Mouse (Mus musculus): ENCODE data around the gene Fdx1l. TPM values are rescaled to one million over a fixed set of nuclear protein-coding genes. Genes with fewer than 3 reads are reported as not detected.

The Fdx1l gene
- total RNA-seq (2017), result 23.7 to 31.1 TPM (median 24.5 TPM) in 3 replicates

DNA sequence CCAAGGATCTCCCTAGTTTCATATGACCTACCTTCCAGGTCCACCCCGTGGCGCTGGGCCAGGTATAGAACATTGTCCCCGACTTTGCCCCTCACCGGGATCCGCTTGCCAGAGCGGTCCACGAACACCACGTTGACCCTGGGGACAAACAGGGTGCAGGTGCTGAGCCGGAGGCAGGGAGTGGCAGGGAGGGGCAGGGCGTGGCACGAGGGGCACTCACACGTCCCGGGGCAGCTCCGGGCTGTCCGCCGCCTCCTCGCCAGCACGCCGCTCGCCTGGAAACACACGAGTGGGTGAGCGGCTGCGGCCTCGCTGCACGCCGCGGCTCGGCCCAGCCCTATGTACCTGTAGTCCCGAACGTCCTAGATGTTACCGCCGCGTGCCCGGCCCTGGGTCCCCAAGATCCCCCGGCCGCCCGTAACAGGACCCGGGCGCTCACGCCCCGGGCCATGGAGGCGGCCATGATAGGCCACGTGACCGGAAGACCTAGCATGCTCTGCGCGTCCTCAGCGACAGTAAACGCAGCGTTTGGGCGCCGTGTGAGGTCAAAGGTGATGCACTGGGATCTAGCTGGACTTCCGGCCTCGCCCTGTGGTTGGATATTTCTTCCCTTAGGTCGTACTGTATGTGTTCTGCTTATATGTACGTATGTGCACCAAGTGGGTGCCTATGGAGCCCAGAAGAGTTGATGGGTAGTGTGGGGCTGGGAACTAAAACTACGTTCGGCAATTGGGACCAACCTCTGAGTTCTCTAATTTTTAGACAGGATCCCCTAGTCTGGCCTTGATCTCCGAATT, at the start of gene Fdx1l, which contains the start of gene Gm49373:
Gene Fdx1l, minus strand, starts transcription at position 571 of the 797 bp plus-strand sequence.
Gene Gm49373, minus strand, starts transcription at position 53 of the 797 bp plus-strand sequence.
- ATAC-seq (replicated peaks; ENCODE audit: insufficient number of reproducible peaks, low FRiP score, low TSS enrichment, poor library complexity, severe bottlenecking), result peak; percentile 97

DNA sequence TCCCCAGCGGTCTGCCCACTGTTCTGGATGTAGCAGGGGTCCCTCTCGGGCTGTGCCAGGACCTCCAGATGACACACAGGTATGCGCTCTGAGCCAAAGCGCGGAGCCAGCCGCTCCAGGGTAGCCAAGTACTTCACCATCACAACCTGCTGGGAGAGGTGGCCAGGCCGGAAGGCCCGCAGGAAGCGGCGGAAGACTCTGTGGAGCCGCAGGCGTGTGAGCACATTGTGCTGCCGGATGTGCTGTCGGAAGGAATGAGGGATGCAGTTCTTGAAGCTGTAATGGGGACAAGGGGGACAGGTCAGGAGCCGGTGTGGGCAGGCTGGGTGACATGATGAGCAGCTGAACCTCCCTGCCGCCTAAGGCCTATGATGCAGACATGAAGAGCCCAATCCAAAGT, 48.1 kb upstream of the Fdx1l start:
- no peak for ATAC-seq (replicated peaks; ENCODE audit: insufficient number of reproducible peaks, low FRiP score, low TSS enrichment, poor library complexity, severe bottlenecking)

DNA sequence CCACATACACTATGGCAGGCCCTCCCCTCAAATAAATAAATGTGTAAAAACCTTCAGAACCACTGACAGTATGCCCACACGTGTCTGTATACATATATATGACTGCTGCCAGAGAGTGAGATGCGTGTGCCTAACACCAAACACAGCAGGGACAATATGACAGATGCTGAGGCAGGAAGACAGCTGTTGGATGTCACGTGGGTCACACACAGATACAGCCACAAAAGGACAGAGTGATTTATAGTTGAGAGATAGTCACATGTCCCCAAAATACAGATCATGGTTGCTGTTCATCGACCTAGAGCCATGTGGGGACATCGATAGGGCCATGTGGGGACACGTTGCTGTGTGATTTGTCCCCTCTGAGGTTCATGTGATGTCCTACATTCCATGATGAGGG, 43.7 kb upstream of the Fdx1l start:
- no peak for ATAC-seq (replicated peaks; ENCODE audit: insufficient number of reproducible peaks, low FRiP score, low TSS enrichment, poor library complexity, severe bottlenecking)

DNA sequence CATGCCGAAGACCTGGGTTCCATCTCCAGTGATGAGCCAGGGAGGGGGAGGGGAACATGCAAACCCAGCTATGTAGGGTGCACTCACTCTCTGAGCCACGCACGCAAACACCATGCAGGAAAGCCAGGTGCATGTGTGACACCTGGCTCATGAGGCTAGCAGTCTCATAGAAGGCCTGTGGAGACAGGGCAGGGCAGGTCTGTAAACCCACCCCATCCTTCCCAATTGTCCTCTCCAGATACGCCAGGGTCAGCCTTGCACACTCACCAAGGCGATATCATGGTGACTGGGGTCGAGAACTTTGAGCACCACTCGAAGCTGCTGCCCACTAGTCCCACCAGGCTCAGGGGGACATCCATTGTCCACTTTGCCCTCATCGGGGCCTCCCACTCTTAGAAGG, 41.7 kb upstream of the Fdx1l start:
- ATAC-seq (replicated peaks; ENCODE audit: insufficient number of reproducible peaks, low FRiP score, low TSS enrichment, poor library complexity, severe bottlenecking), result no peak

DNA sequence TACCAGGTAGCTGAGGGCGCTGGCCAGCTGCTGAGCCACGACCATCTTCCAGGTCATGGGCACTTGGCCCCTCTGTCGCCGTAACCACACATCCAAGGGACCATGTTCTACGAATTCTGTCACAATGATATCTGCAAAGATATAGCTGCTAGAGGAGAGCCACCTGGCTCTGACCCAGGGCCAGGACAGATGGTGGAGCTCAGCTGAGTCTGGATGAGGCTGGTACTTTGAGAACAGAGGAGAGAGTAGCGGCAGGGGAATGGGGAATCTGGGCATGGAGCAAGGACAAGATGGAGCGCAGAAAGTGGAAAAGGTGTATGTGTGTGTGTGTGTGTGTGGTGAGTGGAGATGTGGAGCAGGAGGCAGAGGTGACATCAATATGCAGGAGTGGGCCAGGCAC, 40.8 kb upstream of the Fdx1l start:
- no peak for ATAC-seq (replicated peaks; ENCODE audit: insufficient number of reproducible peaks, low FRiP score, low TSS enrichment, poor library complexity, severe bottlenecking)

DNA sequence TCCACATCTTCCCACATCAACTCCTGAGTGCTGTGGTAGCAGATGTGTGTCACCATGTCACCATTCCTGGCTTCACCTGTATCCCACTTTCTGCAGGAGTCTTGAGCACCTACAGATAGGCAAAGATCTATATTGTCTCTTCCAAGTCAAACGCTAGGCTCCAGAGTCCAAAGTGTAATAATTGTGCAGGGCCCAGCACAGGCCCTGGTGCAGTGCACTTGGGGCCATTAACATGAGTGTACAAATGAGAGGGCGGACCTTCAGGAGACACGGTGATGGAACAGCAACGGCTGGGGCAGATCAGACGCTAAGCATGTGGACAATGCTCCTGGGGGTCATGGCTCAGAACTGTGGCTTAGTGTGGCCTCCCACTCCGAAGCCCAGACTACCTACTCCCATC, 40.3 kb upstream of the Fdx1l start:
- no peak for ATAC-seq (replicated peaks; ENCODE audit: insufficient number of reproducible peaks, low FRiP score, low TSS enrichment, poor library complexity, severe bottlenecking)

DNA sequence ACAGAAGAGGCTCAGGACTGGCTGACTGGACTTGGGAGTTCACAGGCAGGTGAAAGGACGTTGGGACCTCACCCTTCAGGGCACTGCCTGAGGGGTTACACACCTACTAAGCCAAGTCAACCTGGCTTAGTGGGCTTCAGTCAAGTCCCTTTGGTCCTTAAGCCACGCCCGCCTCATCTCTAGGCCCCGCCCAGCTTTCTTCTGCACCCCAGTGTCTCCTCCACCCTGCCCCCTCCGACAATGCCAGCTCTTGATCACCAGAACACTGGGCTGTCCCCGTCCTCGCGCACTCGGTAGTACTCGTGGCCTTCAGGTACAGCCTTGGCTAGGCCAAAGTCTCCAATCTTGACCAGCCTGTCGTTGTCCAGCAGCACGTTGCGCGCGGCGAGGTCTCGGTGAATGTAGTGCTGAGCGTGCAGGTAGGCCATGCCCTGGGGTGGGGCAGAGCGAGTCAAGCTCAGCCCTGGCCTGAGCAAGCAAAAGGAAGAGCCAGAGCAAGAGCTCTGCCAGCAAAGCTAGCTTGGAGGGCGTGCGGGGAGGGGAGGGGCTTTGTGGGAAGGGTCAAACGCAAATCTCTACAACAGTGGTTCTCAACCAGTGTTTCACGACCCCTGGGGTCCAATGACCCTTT, 34.3 kb upstream of the Fdx1l start:
- ATAC-seq (replicated peaks; ENCODE audit: insufficient number of reproducible peaks, low FRiP score, low TSS enrichment, poor library complexity, severe bottlenecking), result no peak

DNA sequence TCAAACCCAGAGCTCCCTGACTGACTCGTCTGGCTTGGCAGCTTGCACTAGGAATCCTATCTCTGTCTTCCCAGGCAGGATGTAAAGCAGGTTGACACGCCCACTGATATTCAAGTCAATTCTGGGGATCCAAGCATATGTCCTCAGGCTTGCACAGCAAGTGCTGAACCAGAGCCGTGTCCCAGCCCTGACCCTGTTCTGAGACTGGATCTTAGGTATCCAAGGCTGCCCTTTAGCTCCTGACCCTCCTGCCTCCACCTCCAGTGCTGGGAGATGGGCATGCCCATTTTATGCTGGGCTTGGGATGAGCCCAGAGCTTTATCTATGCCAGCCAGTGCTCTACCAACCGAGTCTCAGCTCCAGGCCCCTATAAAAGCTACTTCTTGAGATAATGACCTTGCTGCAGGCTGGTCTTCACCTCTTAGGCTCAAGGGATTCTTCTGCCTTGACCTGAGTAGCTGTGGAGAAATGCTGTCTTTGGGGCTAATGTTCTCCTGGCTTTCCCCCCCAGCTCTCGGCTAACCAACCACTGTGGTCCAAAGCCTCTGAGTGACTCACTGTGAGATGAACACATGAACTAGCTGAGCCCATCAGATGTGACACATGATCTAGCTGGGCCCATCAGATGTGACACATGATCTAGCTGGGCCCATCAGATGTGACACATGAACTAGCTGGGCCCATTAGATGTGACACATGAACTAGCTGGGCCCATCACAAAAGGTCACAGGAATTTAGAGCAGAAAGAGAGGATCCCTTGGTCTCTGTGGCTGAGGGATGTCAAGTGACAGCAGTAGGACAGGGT, 32.5 kb upstream of the Fdx1l start:
- ATAC-seq (replicated peaks; ENCODE audit: insufficient number of reproducible peaks, low FRiP score, low TSS enrichment, poor library complexity, severe bottlenecking), result no peak

DNA sequence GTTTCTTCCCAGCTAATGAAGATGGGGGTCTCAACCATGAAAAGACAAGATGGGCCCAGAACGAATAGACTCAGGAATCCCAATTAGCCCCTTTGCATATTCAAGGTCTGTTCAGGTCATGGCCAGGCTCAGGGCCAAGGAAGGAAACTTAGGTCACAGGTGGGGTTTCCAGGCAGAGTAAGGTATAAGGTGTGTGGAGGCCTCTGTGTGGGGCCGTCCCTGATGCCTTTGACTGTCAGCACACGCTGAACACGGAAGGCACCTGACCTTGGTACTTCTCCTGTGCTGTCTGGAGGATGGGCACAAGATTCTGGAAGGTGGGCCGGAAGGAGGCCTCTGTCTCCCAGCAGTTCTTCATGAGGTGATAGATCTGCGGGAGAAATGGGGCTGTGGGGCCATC, 31.4 kb upstream of the Fdx1l start:
- no peak for ATAC-seq (replicated peaks; ENCODE audit: insufficient number of reproducible peaks, low FRiP score, low TSS enrichment, poor library complexity, severe bottlenecking)

DNA sequence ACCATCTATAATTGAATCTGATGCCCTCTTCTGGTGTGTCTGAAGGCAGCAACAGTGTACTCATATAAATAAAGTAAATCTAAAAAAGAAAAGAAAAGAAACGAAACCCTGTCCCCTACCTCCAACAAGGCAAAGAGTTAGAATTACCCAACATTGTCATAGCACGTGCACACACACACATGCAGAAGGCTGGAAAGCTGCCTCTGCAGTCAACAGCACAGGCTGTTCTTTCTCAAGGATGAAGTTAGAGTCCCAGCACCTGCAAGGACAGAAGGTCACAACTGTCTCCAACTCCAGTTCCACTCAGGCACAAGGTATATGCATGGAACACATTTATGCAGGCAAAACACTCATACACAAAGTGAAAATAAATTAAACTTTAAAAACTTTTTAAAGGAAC, 28.7 kb upstream of the Fdx1l start:
- no peak for ATAC-seq (replicated peaks; ENCODE audit: insufficient number of reproducible peaks, low FRiP score, low TSS enrichment, poor library complexity, severe bottlenecking)

DNA sequence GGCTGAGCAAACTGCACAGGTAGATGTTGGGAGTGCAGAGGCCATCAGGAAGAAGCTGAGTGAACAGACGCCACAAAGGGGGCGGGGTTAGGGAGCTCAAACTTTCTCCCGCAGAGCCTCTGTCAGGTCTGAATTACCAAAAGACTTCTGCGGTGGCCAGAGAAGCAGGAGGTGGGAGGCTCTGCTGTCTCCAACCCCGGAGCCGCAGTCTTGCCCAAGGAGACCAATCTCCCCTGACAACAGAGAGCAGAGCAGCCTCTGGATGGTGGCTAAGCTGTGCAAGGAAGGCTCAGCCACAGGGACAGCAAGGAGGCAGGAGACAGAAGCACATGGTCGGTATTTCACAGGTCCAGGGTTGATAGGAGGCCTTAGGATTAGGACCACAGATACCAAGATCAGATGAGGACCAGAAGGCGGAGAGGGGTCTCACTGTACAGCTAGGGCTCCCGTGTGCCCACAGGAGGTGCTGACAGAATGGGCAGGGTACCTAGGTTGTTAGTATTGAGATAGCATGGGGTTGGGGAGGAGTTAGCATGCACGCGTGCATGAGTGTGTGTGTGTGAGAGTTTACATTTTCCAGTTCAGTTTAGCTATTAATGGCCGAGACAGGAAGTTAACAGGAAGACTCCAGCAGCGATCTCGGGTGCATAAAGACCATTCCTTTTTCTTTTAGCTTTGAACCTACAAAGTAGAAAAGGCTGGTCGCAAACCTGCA, 27.2 kb upstream of the Fdx1l start:
- ATAC-seq (replicated peaks; ENCODE audit: insufficient number of reproducible peaks, low FRiP score, low TSS enrichment, poor library complexity, severe bottlenecking), result peak; percentile 52

DNA sequence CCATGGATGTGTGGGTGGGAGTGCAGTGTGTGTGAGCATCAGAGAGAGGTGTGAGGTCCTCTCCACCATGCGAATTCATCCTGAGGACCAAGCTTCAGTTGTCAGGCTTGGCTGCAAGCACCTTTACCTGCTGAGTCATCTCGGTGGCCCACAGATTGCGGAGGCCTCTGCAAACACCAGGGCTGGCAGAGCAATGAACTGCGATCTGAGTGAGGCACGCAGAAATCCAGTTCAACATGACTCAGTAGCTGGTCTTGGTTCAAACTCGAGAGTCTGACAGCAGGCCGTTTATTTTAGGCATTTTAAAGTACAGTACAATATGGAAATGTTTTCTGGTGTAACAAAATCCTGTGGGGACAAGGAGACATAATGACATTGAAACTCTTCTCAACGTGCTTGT, 24.4 kb upstream of the Fdx1l start:
- no peak for ATAC-seq (replicated peaks; ENCODE audit: insufficient number of reproducible peaks, low FRiP score, low TSS enrichment, poor library complexity, severe bottlenecking)

DNA sequence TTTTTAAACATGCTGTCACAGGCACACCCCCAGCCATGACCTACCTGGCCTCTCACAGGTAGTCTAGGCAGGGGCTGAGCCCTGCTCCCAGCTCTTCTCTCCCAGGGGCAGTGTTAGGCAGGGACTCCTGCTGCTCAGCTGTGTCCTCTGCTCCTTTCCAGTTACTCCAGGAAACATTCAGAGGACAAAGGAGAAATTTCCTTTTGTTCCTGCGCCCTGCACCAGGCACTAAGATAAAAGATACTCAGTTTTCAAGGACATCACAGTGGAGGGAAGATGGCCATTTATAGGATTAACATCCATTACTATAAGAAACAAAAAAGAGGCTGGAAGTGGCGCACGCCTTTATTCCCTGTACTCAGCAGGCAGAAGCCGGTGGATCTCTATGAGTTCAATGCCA, 22.5 kb upstream of the Fdx1l start:
- ATAC-seq (replicated peaks; ENCODE audit: insufficient number of reproducible peaks, low FRiP score, low TSS enrichment, poor library complexity, severe bottlenecking), result no peak

DNA sequence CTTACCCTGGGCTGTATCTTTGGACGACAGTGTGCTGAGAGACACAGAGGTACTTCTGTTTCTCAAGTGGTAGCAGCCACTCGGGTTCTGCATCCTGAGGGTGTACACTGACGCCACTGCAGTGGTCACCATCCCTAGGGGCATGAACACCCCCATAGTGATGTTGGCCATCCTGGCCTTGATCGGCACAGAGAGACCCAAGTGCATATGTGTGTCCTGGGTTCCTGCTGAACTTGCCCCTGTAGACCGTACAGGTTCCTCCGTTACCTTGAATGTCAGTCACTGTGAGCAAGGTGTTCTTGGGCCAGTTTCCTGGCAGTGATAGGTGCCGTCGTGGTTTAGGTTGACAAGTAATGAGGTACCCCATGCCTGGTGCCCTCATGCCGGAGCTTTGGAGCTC, 20.0 kb upstream of the Fdx1l start:
- no peak for ATAC-seq (replicated peaks; ENCODE audit: insufficient number of reproducible peaks, low FRiP score, low TSS enrichment, poor library complexity, severe bottlenecking)

DNA sequence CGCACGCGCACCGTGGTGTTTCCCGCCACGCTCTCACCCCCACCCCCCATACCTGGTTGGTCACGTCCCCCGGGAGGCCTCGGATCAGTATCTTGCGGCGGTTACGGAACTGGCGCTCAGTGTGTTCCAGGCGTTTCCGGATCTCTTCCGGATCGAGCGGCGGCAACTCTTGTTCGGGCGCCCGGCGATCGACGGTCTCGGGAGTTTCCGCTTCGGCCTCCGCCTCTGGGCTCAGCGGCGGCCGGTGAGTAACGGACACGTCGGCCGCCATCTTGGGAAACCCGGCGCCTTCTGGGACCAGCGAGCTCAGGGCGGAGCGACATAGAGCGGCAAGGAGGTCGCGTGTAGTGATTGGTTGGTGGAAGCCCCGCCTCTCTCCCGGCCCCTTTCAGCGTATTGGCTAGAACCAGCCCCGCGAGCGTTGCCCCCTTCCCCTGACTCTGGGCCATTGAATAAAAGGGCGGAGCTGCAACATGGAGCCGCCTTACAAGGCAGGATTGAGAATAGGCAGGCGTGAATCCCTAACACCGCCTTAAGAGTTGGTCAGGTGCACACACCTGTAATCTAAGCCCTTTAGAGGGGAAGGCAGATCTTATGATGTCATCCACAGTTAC, 18.4 kb upstream of the Fdx1l start, which contains the start of the genes Gm38431 and Raver1:
Gene Gm38431, minus strand, starts transcription at position 291 of the 614 bp plus-strand sequence.
Gene Raver1, minus strand, starts transcription at position 302 of the 614 bp plus-strand sequence.
- ATAC-seq (replicated peaks; ENCODE audit: insufficient number of reproducible peaks, low FRiP score, low TSS enrichment, poor library complexity, severe bottlenecking), result peak; percentile 98

DNA sequence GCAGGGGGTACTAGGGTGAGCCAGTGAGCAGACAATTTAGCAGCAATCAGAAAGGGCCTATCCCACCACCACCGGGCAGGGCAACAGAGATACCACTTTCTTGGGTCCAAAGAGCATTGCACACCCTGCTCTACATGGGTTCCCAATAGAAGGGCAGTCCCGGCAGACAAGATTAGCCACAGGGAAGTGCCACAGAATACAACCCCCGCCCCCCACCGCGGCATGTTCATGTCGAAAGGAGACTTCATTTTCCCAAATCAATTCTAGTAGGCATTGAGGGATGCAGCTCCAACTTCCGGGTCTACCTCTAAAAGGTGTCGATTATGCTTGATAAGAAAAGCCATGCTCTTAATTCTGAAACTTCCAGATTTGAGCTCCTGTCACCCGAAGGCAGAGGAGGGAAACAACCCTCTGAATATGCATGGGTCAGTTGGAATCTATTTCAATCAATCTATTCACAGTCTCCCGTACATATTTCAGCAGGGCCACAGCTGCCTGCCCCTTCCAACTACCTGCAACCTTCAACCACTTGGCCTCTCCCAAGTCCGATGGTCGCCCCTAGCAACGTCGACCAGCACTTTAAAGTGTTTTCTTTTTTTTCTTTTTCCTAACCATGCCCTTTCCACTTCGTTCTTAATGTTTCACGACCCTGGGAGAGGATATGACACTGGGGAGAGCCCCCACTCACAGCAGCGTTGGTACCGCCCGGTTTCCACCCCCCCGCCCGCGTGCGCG, 17.7 kb upstream of the Fdx1l start:
- no peak for ATAC-seq (replicated peaks; ENCODE audit: insufficient number of reproducible peaks, low FRiP score, low TSS enrichment, poor library complexity, severe bottlenecking)

DNA sequence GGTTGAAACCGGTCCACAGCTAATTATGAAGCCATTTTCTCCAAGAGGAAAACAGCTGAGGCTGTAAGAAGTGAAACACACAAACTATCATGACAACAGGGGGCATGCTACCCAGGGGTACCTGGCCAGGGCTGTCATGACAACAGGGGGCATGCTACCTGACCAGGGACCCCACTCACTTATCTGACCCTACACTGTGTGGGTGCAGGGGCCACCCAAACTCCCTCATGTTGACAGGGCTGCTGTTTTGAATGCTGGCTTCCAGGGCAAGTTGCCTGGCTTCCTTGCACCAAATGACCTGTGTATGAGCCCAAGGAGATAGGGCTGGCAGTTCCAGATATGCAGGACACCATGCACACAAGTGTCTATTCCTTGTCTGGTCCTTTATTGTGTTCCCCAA, 17.1 kb upstream of the Fdx1l start:
- ATAC-seq (replicated peaks; ENCODE audit: insufficient number of reproducible peaks, low FRiP score, low TSS enrichment, poor library complexity, severe bottlenecking), result no peak

DNA sequence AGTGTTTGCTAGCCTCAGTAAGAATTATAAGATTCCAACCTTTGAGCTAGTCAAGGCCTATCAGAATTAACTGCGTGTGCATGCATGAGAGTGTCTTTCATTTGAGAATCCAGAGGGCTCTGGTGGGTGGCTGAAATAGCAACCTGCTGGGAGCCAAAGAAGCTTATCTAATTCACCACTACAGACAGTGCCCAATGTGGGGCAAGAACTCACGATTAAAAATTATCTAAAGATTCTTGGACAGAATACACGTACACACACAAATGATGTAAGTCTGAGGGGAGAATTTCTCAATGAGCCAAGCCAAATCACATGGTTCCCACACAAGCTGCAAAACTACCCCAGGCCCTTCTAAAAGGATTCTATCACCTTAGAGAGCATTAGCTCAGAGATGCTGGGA, 9.9 kb upstream of the Fdx1l start:
- ATAC-seq (replicated peaks; ENCODE audit: insufficient number of reproducible peaks, low FRiP score, low TSS enrichment, poor library complexity, severe bottlenecking), result no peak
